Mouse (Mus musculus): Measurements from ENCODE around the gene Ror2.
"Not testable (repeated sequence)": the region's sequence is repeated elsewhere in the genome, so short reads cannot be mapped to it uniquely, and the experiment has no call there.

Gene Ror2

DNA sequence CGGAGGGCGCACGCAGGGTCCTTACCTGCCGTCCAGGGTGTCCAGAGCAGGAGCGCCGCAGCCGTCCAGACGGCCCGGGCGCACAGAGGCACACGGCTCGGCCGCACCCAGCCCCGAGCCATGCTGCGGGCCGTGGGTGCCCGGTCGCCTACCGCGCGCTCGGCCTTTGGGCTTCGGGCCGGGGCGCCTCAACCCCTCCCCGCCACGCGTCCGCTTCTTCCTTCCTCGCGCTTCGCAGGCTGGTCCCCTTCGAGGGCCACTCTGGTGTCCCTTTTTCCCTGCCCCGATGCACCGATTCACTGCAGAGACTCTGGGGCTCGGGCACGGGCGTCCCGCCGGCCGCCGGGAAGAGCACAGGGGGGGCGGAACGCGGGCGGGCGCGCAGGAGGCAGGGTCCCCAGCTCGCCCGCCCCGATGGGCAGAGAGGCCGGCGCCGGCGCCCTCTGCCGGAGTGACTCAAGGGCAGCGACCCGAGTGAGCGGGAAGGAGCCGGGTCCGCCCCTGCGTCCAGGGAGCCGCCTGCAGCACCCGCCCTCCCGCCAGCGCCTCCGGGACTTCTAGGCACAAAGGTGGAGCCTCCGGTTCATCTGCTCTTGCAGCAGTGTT is at the start of gene Ror2:
Gene Ror2, minus strand, starts transcription at position 369 of the 606 bp plus-strand sequence.
- DNase-seq: no peak

DNA sequence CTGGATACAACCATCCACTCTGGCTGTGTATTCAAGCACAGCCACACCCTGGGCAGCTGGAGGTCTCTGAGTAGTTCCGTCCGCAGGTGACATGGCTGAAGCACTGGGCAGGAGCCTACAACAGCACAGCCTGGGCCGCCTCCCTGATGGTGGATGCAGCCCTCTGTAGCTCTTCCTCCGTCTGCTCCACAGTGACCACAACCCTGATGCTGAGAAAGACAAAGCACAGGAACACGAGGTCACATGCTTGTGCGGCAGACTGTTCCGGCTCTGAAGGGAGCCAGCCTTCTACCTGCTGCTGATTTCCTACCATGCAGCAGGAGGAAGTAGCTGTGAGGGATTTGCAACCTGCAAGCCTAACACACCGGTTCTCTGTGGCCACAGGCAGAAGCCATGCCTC is 47.8 kb upstream of the Ror2 start:
- no peak for DNase-seq

- DNase-seq: no peak
These were observed 44.3 kb upstream of the Ror2 start for GRCm38 (mm10) chr13:53330246-53330645.

DNA sequence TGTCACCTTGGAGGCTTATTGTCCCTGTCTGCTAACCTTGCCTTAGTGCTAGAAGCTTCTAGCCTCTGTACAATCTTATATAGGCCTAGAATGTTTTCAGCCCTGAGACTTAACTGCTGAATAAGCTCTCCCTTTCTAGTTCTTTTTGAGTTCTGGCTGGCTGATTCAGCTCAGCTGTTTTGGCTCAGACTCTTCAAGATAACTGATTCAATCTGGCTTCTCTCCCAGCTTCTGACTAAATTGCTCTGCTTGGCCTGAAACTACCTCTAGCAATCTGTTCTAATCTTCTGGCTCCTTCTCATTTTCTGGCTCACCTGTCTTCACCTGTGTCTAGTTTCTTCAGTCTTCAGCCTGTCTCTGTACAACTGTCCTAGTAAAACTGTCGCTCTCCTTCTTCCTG is 39.6 kb upstream of the Ror2 start:
- DNase-seq: no peak

- DNase-seq: peak; percentile 35 to 44
These were observed 37.7 kb upstream of the Ror2 start for GRCm38 (mm10) chr13:53323661-53324060.

- DNase-seq: no peak
These were observed 35.0 kb upstream of the Ror2 start for GRCm38 (mm10) chr13:53320899-53321298.

DNA sequence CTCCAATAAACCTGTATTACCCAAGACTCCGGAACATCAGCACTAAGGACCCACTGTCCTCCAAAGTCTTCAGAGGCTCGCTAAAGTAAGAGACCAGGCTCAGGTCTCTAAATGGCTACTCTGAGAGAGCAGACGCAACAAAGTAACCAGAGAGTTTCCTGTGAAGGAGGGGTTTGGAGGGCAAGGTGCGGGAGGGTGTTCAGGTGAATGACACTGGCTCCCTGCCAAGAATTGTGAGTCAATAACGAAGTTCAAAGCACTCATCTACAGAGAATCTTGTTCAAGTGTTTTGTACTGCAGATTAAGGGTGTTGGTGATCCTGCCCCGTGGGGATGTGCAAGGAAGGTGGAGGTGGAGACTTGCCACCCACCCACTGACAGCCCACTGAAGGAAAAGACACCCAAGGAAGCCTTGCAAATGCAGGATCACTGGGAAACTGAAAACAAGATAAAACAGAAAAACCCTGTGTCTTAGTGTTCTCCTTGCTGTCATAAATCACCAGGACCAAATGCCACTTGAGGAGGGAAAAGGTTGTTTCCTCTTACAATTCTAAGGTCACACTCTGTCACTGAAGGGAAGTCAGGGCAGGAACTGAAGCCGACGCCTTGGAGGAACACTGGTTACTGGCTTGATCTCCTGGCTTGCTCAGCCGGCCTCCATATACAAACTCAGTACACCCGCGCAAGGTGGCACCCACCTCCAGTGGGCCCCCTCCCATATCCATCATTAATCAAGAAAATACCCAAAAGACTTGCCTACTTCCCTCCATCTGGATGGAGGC is 30.8 kb upstream of the Ror2 start:
- DNase-seq: no peak

- not testable (repeated sequence) for DNase-seq
These were observed 29.8 kb upstream of the Ror2 start for GRCm38 (mm10) chr13:53315757-53316156.

DNA sequence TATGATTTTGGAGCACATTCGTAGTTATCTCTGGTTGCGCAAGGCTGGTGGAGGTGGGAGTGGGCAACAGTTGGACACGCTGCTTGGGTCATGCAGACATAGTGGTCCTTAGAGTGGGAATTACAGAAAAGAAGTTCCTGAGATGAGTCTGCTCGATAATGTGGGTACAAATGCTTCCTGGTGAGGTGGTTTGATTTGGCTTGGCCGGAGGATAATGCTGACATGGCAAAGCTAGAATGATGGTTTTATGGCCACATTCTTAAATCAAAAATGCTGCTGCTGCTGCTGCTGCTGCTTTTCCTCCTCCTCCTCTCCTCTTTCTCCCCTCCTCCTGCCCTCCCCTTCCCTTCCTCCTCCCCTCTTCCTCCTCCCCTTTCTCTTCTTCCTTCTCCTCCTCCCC is 24.5 kb upstream of the Ror2 start:
- no peak for DNase-seq

GRCm38 (mm10) chr13:53309661-53310160 is 23.8 kb upstream of the Ror2 start:
- DNase-seq: no peak

GRCm38 (mm10) chr13:53309148-53309547 is 23.2 kb upstream of the Ror2 start:
- DNase-seq: no peak

DNA sequence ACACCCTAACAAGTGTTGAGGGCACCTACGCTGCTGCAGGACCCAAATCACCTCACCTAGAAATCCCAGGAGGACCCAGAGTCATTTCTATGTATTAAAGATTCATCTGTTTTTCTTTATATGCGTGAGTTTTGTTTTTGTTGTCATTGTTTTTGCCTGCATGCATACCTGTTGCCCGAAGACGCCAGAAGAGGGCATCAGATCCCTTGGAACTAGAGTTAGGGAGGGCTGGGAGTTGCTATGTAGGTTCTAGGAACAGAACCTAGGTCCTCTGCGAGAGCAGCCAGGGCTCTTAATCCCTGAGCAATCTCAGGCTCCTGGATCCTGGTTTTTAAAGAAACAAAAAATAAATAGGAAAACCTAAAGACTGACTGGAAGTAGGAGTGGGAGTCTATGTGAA is 20.9 kb upstream of the Ror2 start:
- DNase-seq: no peak

GRCm38 (mm10) chr13:53305256-53305655 is 19.3 kb upstream of the Ror2 start:
- no peak for DNase-seq

- DNase-seq: no peak
These were observed 16.8 kb upstream of the Ror2 start for GRCm38 (mm10) chr13:53302688-53303087.

- DNase-seq: no peak
These were observed 7.1 kb upstream of the Ror2 start for GRCm38 (mm10) chr13:53293065-53293464.

GRCm38 (mm10) chr13:53292244-53292643 is 6.3 kb upstream of the Ror2 start:
- DNase-seq: no peak

DNA sequence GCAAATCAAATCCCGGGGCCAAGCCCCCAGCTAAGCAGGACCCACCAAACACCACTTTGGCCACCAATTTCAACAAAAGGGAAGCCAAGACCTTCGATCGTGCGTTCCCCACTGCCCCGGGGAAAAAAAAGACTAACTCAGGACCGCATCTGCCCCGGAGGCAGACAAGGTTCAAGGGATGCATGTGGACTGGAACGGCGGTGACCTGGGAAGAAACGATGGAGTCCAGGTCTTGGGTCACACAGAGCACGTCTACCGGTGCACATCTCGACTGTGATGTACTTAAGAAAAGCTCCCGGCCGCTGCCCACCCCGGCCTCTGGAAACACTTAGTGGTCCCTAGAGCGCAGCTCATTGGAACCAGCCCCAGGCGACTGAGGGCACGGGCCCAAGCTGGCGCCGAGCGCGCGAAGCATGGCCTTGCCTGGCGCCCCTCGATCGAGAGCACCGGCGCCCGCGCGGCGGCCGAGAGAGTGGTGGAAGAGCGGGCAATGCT is 616 bp downstream of the Ror2 start:
- DNase-seq: no peak

DNA sequence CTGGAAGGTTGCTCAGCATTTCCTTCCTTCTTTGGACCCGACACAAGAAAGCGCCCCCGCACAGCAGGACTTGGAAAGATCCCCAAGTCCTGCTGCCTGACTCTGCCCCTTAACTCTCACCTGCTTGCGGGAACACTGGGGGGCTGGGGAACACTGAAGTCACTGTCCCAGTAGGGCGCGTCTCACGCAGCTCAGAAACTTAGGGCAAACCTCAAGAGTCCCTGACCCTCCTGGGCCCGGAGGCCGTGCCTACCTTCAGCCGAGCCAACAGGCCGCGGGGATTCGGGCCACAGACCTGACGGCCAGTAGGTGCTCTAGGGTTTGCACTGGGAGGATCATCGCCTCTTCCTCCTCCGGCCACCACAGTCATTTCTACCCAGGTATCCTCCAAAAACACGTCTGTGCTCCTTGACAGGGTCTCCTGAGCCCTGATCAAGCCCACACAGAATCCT is 1.2 kb downstream of the Ror2 start:
- DNase-seq: no peak

DNA sequence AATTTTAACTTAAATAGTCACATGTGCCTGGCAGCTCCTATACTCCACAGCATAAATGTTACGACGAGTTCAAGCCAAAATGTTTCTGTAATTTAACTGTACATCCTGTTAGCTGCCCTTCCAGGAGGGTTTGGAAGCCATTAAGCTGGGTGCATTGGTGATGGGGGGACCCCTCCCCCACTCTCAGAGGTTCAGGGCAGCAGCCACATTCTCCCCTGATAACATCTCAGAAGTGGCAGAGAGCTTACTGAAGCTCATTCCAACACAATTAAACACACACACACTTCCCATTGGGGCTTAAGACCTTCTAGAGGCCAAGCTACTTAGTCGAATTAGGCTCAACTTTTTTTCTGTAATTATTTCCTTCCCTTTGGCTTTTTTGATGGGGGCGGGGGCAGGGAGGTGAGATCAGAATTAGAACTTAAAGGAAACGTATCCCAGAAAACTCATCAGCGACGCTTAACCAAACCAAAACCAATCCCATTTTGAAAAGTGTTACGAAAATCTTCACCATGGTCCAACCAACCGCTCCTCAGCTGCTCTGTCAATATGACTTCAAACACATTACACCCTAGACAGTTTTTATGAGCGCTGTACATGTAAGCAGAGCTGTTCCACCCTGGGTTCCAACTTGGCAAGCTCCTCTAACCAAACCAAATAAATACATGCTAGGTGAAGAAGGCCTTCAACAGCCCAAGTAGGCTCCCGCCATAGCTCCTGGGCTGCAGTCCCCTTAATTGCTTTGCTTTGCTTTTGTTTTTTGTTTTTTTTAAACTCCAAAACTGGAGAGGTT is 4.1 kb downstream of the Ror2 start:
- no peak for DNase-seq

- no peak for DNase-seq
These were observed 7.0 kb downstream of the Ror2 start for GRCm38 (mm10) chr13:53278908-53279307.

DNA sequence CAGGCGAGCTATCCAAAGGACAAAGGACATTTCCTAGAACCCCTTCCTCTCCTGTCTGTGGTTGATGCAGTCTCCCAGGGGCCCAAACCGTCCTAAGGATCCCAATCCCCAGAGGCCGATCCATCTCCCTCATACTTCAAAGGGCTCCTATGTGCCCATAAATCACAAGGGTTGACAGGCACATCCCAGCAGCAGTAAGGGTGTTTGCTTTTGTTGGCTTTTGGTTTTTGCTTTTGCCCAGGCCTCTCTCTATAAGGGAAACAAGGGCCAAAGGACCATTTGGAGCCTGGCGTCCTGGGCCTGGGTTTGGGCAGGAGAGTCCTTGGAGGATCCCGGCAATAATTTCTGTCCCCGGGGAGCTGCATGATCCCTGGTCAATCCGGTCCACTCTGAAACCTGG is 9.5 kb downstream of the Ror2 start:
- DNase-seq: no peak

- DNase-seq: no peak
These were observed 10.1 kb downstream of the Ror2 start for GRCm38 (mm10) chr13:53275778-53276177.

DNA sequence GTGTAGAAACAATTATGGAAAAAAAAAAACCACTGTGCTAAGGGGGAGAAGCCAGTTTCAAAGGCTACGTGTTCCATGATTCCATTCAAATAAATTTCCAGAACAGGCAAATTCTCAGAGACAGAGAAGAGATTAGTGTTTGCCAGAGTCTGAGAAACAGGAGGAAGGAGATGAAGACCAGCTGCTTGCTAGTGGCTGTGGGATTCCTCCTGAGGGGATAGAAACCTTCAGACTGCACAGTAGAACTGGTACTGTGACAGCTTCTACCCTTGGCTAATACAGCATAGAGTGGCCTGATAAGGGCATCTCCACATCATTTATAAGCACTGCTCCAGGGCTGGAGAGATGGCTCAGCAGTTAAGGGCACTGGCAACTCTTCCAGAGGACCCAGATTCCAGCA is 11.2 kb downstream of the Ror2 start:
- no peak for DNase-seq
